Comparison of ENCODE assay signal across 8 mouse cellular contexts in the genomic region with DNA sequence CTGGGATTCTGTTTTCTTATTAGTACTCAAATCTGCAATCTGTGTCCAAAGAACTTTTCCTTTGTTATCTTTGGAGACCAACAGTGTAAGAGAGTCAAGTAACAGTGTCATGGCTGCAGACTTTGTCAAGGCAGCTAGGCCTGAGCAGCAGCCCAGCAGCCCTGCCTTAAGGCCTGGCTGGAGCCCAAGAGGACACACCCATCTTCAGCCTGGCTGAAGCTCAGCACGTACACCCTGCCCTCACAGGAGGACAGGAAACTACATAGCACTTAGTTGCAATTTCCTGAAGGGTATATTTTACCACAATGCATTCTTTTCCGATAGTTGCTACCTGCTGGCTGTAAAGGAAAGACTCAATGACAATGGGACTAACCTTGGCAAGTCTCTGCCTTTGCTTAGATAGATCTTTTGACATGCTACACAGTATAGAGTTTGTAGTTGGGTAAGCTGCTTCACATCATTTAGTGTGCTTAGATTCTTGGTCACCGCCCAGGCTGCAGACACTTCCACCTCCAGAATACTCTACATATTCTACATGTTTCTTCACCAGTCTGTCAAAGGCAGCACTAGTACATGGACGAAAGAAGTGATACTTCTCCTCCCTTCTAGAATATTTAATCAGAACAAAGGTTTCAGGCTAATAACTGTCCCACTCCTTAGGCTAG. TPM values are rescaled to one million over a fixed set of nuclear protein-coding genes. Genes with fewer than 3 reads are reported as not detected.
DNase-seq lines count a peak whose midpoint lies in the region; ATAC-seq lines count a peak whose summit lies in the region.
"Not testable (repeated sequence)": the region's sequence is repeated elsewhere in the genome, so short reads cannot be mapped to it uniquely, and the experiment has no call there.

No protein-coding gene starts in this region.

- intact Hi-C loops in heart, postnatal 14 days (cut with DNase I), result not testable (repeated sequence)

- peak; percentile 74 for DNase-seq in 3T3-L1 (ENCODE audit: low read depth, low spot score)
- DNase-seq in adrenal gland, postnatal 10 days, result peak; percentile 43
- peak; percentile 46 for DNase-seq in gastrocnemius, postnatal 25 days
- peak; percentile 56 to 58 for DNase-seq in heart, postnatal 14 days
- peak; percentile 59 to 74 for DNase-seq in kidney, adult 8-10 months
- DNase-seq in liver, embryonic 13.5 days, result not testable (repeated sequence)
- peak; percentile 63 for DNase-seq in lung, postnatal 25 days (ENCODE audit: low spot score)
- peak; percentile 9 to 18 for DNase-seq in spleen, postnatal 14 days (ENCODE audit: low spot score in 2 of 2)

- ATAC-seq in liver, embryonic 13.5 days (ENCODE audit: low read depth), result peak; percentile 53; the same call in 1 of the 2 replicates

- H3K4me2 ChIP-seq in liver, embryonic 13.5 days, result not testable (repeated sequence)

- not testable (repeated sequence) for H3K27ac ChIP-seq in liver, embryonic 13.5 days

- H3K9ac ChIP-seq in liver, embryonic 13.5 days, result not testable (repeated sequence)

- 13% methylated on average over 1 of the region's 4 CpGs for whole genome bisulfite sequencing in liver, embryonic 13.5 days (ENCODE audit: insufficient replicate concordance)

- not testable (repeated sequence) for H3K36me3 ChIP-seq in liver, embryonic 13.5 days

- not testable (repeated sequence) for H3K4me1 ChIP-seq in liver, embryonic 13.5 days (replicated peaks)

- not testable (repeated sequence) for H3K27me3 ChIP-seq in liver, embryonic 13.5 days

- not testable (repeated sequence) for H3K9me3 ChIP-seq in liver, embryonic 13.5 days (replicated peaks)

- H3K4me3 ChIP-seq in liver, embryonic 13.5 days (replicated peaks), result not testable (repeated sequence)

RNA-seq across cellular contexts. Expression of gene Samd9l, which starts 25.4 kb away (rescaled TPM):
- total RNA-seq in adrenal gland, postnatal 10 days (2021), result 10 to 100 TPM; 10.6 to 15.5 TPM
- total RNA-seq in gastrocnemius, postnatal 25 days (2021), result 1 to 10 TPM; 3.4 to 3.7 TPM
- total RNA-seq in heart, postnatal 14 days (2021), result 10 to 100 TPM; 10.1 to 11.5 TPM
- 2.1 and 3.4 TPM in 2 replicates for polyA plus RNA-seq in liver, embryonic 13.5 days (2015; fragmentation: Nextera tagmentation; extraction: Ambion mirVana)
